Mouse (Mus musculus) C2C12 (cell line): Measurements from ENCODE around the gene Ncf4. TPM values are rescaled to one million over a fixed set of nuclear protein-coding genes. Genes with fewer than 3 reads are reported as not detected.

Experiments used
- H3K27me3 ChIP-seq: one replicate; pipeline ENCODE4 v1.6.1; 2011; ENCODE audit not compliant: control insufficient read depth, insufficient read depth, insufficient read length
- H3K36me3 ChIP-seq: one replicate; pipeline ENCODE4 v1.6.1; 2011; ENCODE audit not compliant: control insufficient read depth, insufficient read depth
- H3K4me3 ChIP-seq: one replicate; pipeline ENCODE4 v1.5.1; 2011; ENCODE audit warnings: mild to moderate bottlenecking, control low read depth; ENCODE audit not compliant: poor library complexity, insufficient read depth, severe bottlenecking
- H3K79me2 ChIP-seq: one replicate; pipeline ENCODE4 v1.6.1; 2011; ENCODE audit not compliant: control insufficient read depth, insufficient read depth
- H3K79me3 ChIP-seq: one replicate; pipeline ENCODE4 v1.6.1; 2011; ENCODE audit warnings: low read depth, control low read depth
- H3ac ChIP-seq: one replicate; pipeline ENCODE3; 2011; ENCODE audit warnings: low read depth; ENCODE audit not compliant: control insufficient read depth, insufficient read length
- CEBPB ChIP-seq: IDR thresholded peaks from one replicate; pipeline ENCODE4 v1.6.1; 2011; ENCODE audit warnings: low read depth, mild to moderate bottlenecking, control low read depth, moderate library complexity
- CTCF ChIP-seq: IDR thresholded peaks from one replicate; pipeline ENCODE4 v1.5.1; 2011; ENCODE audit not compliant: control insufficient read depth, insufficient read depth, insufficient read length
- FOSL1 ChIP-seq: IDR thresholded peaks from one replicate; pipeline ENCODE4 v1.8.0; 2011; ENCODE audit warnings: mild to moderate bottlenecking, low read length; ENCODE audit not compliant: poor library complexity, insufficient read depth, severe bottlenecking
- MAX ChIP-seq: IDR thresholded peaks from one replicate; pipeline ENCODE4 v1.6.1; 2011; ENCODE audit warnings: mild to moderate bottlenecking, control low read depth
- MYOD1 ChIP-seq: IDR thresholded peaks from one replicate; pipeline ENCODE4 v1.6.1; 2011; ENCODE audit warnings: low read depth; ENCODE audit not compliant: control insufficient read depth, insufficient read length
- MYOG ChIP-seq: IDR thresholded peaks from one replicate; pipeline ENCODE4 v1.6.1; 2011; ENCODE audit not compliant: control insufficient read depth, insufficient read length; ENCODE audit errors: extremely low read depth
- USF1 ChIP-seq: IDR thresholded peaks from one replicate; pipeline ENCODE4 v1.6.1; 2011; ENCODE audit warnings: low read depth, mild to moderate bottlenecking, control low read depth, moderate library complexity
- polyA plus RNA-seq: library from polyadenylated mRNA; unstranded; fragments of >200 nt; fragmentation: generic; extraction: Trizol; gene quantifications from one replicate; pipeline ENCODE4 v1.2.1, GENCODE M21; 2012; ENCODE audit warnings: missing spikeins

Gene Ncf4
- polyA plus RNA-seq, 1 experiment: 0.67 TPM

GRCm38 (mm10) chr15:78210203-78210602, 34.4 kb upstream of the Ncf4 start:
- Histone ChIP-seq H3K79me3 (no peaks in the 10 kb centered on the region), H3K27me3 (peaks cover 4% of the 10 kb centered on the region), H3K4me3 (no peak overlapping the region), H3ac (no peak overlapping the region), H3K79me2 (no peaks in the 10 kb centered on the region), H3K36me3 (no peaks in the 10 kb centered on the region)
- TF ChIP-seq MAX (no peak), CTCF (no peak), FOSL1 (no peak), MYOD1 (no peak)

DNA sequence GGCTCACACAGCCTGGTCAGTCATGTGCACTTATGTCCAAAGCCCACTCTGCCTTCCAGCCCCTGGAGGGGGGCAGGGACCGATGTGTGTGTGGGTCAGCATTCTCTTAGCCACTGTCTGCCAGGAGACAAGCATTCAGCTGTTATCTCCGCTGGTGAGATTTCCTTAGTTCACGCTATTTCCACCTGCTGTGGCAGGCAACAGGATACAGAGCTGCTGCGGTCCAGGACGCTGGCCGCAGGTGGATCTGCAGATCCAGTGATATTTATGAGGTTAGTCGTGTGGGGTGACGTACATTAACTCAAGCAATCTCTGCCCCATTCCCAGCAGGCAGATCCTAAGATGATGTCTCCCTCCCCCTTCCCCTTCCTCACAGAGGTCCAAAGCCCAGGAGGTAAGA, 33.2 kb upstream of the Ncf4 start:
- H3K79me2 ChIP-seq: no peaks in the 10 kb centered on the region
- H3K79me3 ChIP-seq: no peaks in the 10 kb centered on the region
- H3K27me3 ChIP-seq: peaks cover 4% of the 10 kb centered on the region
- no peaks in the 10 kb centered on the region for H3K36me3 ChIP-seq
- no peak overlapping the region for H3K4me3 ChIP-seq
- no peak for TF ChIP-seq MYOG
- no peak for TF ChIP-seq CEBPB
- no peak for TF ChIP-seq USF1
- no peak for TF ChIP-seq MYOD1
- no peak for TF ChIP-seq MAX
- no peak for TF ChIP-seq FOSL1
- no peak for TF ChIP-seq CTCF
- no peak overlapping the region for H3ac ChIP-seq

GRCm38 (mm10) chr15:78215269-78215668, 29.3 kb upstream of the Ncf4 start:
- Histone ChIP-seq H3K79me2 (no peaks in the 10 kb centered on the region), H3K4me3 (no peak overlapping the region), H3K79me3 (no peaks in the 10 kb centered on the region), H3K27me3 (peaks cover 4% of the 10 kb centered on the region), H3K36me3 (no peaks in the 10 kb centered on the region), H3ac (no peak overlapping the region)
- TF ChIP-seq MYOG (no peak), MAX (no peak), MYOD1 (no peak), USF1 (no peak)

GRCm38 (mm10) chr15:78227816-78228215, 16.8 kb upstream of the Ncf4 start:
- Histone ChIP-seq H3K36me3 (no peaks in the 10 kb centered on the region), H3ac (no peak overlapping the region), H3K27me3 (peaks cover 61% of the 10 kb centered on the region), H3K79me2 (no peaks in the 10 kb centered on the region), H3K4me3 (no peak overlapping the region), H3K79me3 (no peaks in the 10 kb centered on the region)
- TF ChIP-seq FOSL1 (no peak), MYOD1 (no peak), CTCF (no peak), USF1 (no peak), MYOG (no peak), CEBPB (no peak)

DNA sequence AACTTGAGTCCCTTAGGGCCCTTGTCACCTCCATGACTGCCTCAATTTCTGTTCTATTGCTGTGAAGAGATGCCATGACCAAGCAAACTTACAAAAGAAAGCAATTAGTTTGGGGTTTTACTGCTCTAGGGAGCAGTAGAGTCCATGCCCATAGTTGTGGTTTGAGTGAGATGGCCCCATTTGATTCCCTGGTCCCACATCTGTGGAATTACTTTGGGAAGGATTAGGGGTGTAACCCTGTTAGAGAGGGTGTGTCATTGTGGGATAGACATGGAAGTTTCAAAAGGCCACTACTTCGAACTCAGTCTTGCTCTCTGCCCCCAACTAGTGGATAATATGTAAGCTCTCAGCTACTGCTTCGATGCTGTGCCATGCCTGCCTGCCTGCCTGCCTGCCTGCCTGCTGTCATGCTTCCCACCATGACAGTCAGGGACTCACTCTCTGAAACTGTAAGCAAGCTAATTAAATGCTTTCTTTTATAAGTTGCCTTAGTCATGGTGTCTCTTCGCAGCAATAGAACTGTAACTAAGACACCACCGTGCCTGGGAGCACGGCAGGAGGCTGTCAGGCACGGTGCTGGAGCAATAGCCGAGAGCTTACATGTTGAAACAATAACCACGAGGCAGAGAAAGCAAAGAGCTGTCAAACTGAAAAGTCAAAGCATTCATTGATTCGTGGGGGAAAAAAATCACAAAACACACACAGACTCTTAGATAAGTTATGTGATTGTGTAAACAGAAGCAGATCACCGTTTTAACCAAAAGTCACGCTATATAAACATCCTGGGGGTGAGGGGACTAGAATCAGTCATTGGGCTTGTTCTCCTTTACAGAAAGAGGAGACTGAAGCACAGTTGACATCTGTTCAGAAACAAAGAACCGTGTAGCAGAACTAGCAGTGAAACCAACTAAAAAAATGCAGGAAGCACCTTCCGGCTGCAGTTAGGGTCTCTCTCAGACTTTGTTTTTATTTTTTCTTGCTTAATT, 13.0 kb upstream of the Ncf4 start:
- no peak overlapping the region for H3K4me3 ChIP-seq
- no peaks in the 10 kb centered on the region for H3K79me2 ChIP-seq
- H3ac ChIP-seq: no peak overlapping the region
- H3K79me3 ChIP-seq: no peaks in the 10 kb centered on the region
- peaks cover 37% of the 10 kb centered on the region for H3K27me3 ChIP-seq
- TF ChIP-seq CEBPB: no peak
- TF ChIP-seq MYOD1: no peak
- no peak for TF ChIP-seq FOSL1
- TF ChIP-seq MAX: no peak
- no peak for TF ChIP-seq MYOG
- H3K36me3 ChIP-seq: no peaks in the 10 kb centered on the region

- Histone ChIP-seq H3K79me2 (no peaks in the 10 kb centered on the region), H3K4me3 (no peak overlapping the region), H3K36me3 (no peaks in the 10 kb centered on the region), H3K79me3 (no peaks in the 10 kb centered on the region), H3ac (no peak overlapping the region), H3K27me3 (peaks cover 30% of the 10 kb centered on the region)
- TF ChIP-seq MAX (no peak), CTCF (no peak), USF1 (no peak), MYOD1 (no peak), FOSL1 (no peak), MYOG (no peak), CEBPB (no peak)
Observed at GRCm38 (mm10) chr15:78234823-78235509, 9.6 kb upstream of the Ncf4 start.
